Mouse (Mus musculus) gastrocnemius, adult 18-20 months (tissue): ENCODE measurements around the gene Cebpa. TPM values are rescaled to one million over a fixed set of nuclear protein-coding genes. Genes with fewer than 3 reads are reported as not detected.

Source experiments
- DNase-seq: peaks from one replicate; pipeline ENCODE4 v3.0.0; 2021; ENCODE audit warnings: low spot score
- microRNA-seq: library from miRNA; unstranded; fragments of <30 nt; microRNA quantifications from one replicate; pipeline ENCODE4 v1.2.0, GENCODE M21; 2021
- total RNA-seq, 2 experiments: library from RNA; stranded (reverse); gene quantifications; 2 replicates each; pipeline ENCODE4 v1.2.3; 2021

Cebpa gene
- total RNA-seq, 2 experiments from 2014 or later, result 3.6 to 6.7 TPM

- DNase-seq, result no peak
These were observed 24.9 kb downstream of the Cebpa start for GRCm38 (mm10) chr7:35143864-35144618.

GRCm38 (mm10) chr7:35145068-35145467, 26.0 kb downstream of the Cebpa start:
- no peak for DNase-seq

GRCm38 (mm10) chr7:35146269-35146668, 27.2 kb downstream of the Cebpa start:
- DNase-seq, result peak; percentile 33

GRCm38 (mm10) chr7:35149616-35150433, 30.7 kb downstream of the Cebpa start:
- DNase-seq, result no peak

- DNase-seq, result no peak
These were observed 31.8 kb downstream of the Cebpa start for GRCm38 (mm10) chr7:35150860-35151259.

GRCm38 (mm10) chr7:35154449-35154848, 35.4 kb downstream of the Cebpa start:
- DNase-seq, result no peak

GRCm38 (mm10) chr7:35156561-35157477, 37.7 kb downstream of the Cebpa start:
- no peak for DNase-seq

GRCm38 (mm10) chr7:35157512-35157911, 38.4 kb downstream of the Cebpa start:
- no peak for DNase-seq

GRCm38 (mm10) chr7:35162443-35162842, 43.4 kb downstream of the Cebpa start:
- no peak for DNase-seq

- DNase-seq, result no peak
These were observed 44.5 kb downstream of the Cebpa start for GRCm38 (mm10) chr7:35163600-35163999.

GRCm38 (mm10) chr7:35164131-35164530, 45.0 kb downstream of the Cebpa start:
- DNase-seq, result no peak

GRCm38 (mm10) chr7:35166988-35167387, 47.9 kb downstream of the Cebpa start:
- no peak for DNase-seq

GRCm38 (mm10) chr7:35167925-35168324, 48.8 kb downstream of the Cebpa start:
- no peak for DNase-seq

- DNase-seq, result peak; percentile 93
These were observed 50.2 kb downstream of the Cebpa start for GRCm38 (mm10) chr7:35169341-35169740.

Small RNA genes lying within 50 kb of the gene (microRNA-seq; reads per million reads assigned to microRNA genes)
- not detected for gene Gm25033

Other genes starting within 250 kb of the Cebpa start
- 10 to 100 TPM; 26.5 to 27.3 TPM for gene Pepd, start 206.9 kb upstream of the Cebpa start, total RNA-seq
- gene Cebpg, start 62.7 kb upstream of the Cebpa start, total RNA-seq, result 10 to 100 TPM; 32.1 to 41.5 TPM
- 1 to 10 TPM in 1 of 2 experiments, under 1 TPM in 1; 0.75 to 1.9 TPM for gene Slc7a10, start 67.1 kb downstream of the Cebpa start, total RNA-seq
- 1 to 10 TPM; 5.8 to 6.1 TPM for gene Lrp3, start 96.2 kb downstream of the Cebpa start, total RNA-seq
- 1 to 10 TPM; 7.0 to 7.6 TPM for gene Gpatch1, start 199.1 kb downstream of the Cebpa start, total RNA-seq
- 1 to 10 TPM; 2.4 to 4.2 TPM for gene Rhpn2, start 214.9 kb downstream of the Cebpa start, total RNA-seq